Mouse (Mus musculus) gastrocnemius, postnatal 4 days (tissue): ENCODE measurements around the gene Rasal3. TPM values are rescaled to one million over a fixed set of nuclear protein-coding genes. Genes with fewer than 3 reads are reported as not detected.
A peak's percentile ranks its signal among the peaks of the same experiment; 100 is the strongest.

Experiments used
- DNase-seq, 2 experiments: peaks; one replicate each; pipeline ENCODE4 v3.0.0; 2021 to 2022; ENCODE audit warnings: low spot score in 2 of 2, mixed read lengths in 2 of 2
- long read RNA-seq, 2 experiments: library from polyadenylated mRNA; stranded (forward); transcript quantifications; one replicate each; pipeline ENCODE4 v2.0.0; 2021
- total RNA-seq, 2 experiments: library from RNA; stranded (reverse); gene quantifications; 2 replicates each; pipeline ENCODE4 v1.2.3; 2021

Gene Rasal3
- total RNA-seq: 1 to 10 TPM in 1 of 2 experiments, under 1 TPM in 1; 0.47 to 1.5 TPM
- long read RNA-seq, experiment 1, partial matches to known transcripts: 0 of 2 reads
- long read RNA-seq, experiment 1, other reads (novel, unspliced or antisense): 1 of 2 reads
- long read RNA-seq, experiment 2, partial matches to known transcripts: 0 of 1 reads
- long read RNA-seq, experiment 2, other reads (novel, unspliced or antisense): 0 of 1 reads

DNA sequence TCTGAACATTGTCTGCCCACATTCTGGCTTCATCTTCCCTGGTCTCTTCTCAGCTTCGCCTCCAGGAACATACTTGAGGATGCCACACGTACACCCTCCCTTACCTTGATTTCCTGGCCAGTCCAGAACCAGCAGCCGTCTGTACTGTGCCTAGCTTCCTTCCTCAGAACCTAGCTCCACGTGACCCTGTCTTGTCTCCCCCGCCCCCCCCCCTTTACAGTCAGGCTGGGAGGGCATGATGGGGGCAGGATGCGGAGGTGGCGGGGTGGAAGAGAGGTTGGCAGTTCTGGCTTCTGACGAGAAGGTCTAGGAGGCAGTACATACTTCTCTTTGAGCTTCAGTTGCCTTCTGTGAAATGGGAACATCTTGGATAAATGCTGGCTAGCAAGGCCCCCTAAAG lies at the start of gene Rasal3:
Gene Rasal3 (minus strand): TSS at position 167 of the 400 bp plus-strand sequence.
- no peak for DNase-seq

DNA sequence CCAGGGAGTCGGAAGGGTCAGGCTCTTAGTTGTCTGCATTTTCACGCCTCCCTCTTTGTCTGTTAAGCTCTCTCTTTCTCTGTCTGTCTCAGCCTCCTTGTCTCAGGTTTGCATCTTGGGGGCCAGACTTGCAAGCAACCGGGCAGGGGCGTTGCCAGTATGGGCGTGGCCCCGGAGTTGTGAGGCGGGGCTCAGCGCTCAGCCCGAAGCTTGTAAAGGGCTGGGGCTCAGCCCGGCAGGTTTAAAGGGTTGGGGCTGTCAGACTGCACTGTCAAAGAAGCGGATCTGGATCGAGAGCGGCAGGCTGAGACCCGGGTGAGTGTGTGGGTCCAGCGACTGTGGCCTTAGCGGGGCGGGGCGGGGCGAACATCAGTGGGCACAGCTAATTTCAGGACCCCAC lies 49.1 kb upstream of the Rasal3 start, which contains the start of gene Cyp4f39:
Gene Cyp4f39 (plus strand): TSS at position 242 of the 400 bp plus-strand sequence.
- peak in 1 of 2 experiments; percentile 22 for DNase-seq

DNA sequence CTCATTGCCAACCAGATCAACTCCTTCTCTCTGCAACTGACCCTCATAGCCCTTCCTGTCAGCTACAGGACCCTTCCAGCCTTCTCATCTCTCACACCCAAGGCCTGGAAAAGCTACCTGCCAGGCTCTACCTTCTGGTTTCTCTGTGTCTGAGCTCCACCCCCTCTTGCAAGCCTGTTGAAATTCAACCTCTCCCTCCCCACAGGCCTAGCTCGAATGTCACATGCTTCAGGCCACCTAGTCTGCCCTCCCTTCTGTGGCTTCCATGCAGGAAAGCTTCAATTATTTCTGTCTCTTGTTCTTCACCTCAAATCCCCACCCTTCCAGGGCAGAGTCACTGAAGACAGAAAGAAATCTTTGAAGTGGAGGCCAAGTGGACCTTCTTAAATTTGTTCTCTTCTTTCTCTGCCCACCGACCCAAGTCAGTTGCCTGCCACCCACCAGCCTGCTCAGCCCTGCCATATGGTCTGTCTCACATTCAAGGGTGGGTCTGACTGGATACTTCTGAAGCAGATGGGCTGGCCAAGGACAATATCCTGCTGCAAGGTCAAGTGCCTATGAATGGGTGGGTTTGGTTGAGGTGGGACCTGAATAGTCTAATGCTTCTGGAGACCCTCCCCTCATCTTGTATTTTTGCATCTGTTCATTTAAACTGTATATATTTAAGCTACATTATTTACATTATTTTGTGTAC lies 47.6 kb upstream of the Rasal3 start:
- no peak for DNase-seq

DNA sequence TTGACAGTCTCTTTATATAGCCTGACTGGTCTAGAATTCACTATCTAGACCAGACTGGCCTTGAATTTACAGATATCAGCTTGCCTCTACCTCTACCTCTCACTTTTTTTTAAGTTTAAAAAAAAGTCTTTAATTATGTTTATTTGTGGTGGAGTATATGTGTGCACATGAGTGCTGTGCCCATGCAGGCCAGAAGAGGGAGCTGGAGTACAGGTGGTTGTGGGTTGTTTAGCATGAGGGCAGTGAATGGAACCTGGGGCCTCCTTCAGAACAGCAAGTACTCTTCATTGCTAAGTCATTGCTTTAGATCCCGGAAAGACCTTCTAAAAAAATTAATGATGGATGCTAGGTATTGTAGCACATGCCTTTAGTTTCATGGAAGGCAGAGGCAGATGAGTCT lies 45.7 kb upstream of the Rasal3 start:
- DNase-seq: no peak

DNA sequence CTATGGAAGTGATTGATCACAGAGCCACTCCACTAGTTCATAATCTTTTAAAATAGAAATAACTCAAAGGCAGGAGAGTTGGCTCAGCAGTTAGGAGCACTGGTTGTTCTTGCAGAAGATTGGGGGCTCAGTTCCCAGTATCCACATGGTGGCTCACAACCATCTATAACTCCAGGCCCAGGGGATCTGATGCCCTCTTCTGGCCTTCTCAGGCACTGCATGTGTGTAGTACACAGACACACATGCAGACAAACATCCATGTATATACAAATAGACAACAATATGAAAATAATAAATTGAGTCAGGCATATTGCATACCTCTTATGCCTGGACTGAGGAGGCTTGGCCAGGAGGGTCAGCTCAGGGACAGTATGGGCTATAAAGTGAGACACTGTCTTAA lies 43.8 kb upstream of the Rasal3 start:
- no peak for DNase-seq

DNA sequence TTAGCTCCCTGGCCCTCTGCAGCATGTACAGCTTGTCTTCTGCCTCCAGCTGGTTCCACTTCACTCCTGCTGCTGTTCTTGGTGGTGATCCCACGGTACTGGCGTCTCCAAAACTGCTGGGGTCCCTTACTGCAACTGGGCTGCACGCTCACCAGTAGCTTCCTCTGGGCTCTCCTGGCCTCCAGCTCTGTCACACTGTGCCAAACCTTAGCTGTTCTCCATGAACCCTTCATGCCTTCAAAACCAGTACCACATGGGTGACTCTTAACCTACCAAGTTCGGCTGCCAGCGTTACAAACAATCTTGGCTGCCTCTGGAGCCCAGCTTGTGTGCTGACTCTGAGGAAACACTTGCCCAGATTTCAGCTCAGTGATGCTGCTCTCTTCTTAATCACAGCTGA lies 41.6 kb upstream of the Rasal3 start:
- peak in 1 of 2 experiments; percentile 21 for DNase-seq

DNA sequence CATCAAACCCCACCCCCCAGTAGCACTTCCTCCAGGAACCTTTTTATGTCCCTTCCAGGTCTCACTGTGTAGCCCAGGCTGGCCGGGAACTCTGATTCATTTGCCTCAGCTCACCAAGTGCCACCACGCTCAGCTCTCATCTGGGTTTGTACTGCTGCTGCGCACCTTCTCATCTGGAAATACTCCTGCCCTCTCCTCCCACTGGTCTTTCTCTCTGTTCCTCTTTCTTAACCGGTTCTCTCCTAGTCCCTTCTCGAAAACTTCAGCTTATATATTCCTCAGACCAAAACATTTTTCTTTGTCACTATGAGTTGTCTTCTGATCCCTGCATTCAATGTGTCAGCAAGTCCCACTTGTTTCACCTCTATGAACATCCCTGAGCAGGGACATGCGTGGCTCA lies 39.9 kb upstream of the Rasal3 start:
- DNase-seq: no peak

DNA sequence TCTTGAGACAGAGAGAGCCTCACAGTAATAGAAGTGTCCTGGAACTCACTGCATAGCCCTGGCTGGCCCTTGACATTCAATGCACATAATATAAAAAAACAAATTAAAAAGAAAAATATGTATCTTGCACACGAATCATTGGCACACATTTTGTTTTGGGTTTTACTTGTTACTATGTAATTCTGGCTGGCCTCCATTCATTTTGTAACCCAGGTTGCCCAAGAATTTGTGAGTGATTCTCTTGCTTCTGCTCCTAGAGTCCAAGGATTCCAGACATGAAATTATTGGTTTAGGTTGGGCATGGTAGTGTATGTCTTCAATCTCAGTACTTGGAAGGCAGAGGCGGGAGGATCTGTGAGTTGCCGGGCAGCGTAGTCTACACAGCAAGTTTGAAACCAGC lies 33.7 kb upstream of the Rasal3 start:
- DNase-seq: no peak

DNA sequence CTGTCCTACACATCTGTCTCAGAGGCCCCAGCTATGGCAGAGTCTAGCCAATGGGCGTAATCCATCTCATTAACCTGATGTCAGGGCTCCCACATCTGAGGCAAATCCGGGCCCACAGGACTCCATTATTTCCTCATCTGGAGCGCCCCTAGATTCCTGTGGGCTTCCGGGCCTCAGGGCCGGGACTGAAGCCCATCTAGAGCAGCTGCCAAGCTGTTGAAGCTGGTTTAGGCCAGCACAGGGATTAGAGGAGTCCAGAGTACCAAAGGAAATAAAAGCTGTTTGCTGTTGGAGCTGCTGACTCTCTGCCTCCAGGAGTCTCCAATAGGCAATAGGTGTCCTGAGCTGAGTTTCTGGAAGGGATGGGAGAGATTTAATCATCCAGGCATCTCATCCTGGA lies 31.8 kb upstream of the Rasal3 start:
- DNase-seq: no peak

DNA sequence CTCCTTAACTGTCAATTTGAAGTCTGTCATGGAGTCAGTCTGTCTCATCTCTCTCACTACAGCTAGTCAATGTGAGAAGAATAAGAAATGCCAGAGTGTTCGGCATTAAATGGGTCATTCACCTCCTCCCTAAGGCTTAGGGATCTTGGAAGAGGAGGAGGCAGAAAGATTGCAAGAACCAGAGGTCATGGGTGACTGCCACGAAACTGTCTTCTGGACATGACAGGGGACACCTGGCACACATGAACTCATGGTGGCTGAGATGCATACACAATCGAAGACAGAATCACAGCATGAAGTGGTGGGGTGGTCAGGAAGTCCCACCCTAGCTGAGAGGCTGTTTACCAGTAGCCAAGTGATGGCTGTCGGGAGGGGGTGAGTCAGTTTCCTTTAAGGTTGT lies 30.9 kb upstream of the Rasal3 start:
- DNase-seq: no peak

DNA sequence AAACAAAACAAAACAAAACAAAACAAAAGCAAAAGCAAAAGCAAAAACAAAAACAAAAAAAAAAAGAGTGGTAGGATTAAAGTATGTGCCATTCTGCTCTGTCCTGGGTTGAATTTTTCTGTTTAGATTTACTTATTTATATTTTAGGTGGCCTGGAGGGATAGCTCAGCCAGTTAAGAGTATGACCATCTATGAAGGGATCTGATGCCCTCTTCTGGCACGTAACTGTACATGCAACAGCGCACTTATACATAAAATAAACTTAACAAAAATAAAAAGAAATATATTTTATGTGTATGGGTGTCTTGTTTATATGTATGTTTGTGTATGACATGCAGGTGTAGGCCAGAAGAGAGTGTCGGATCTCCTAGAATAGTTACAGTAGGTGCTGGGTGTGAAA lies 28.6 kb upstream of the Rasal3 start:
- no peak for DNase-seq

DNA sequence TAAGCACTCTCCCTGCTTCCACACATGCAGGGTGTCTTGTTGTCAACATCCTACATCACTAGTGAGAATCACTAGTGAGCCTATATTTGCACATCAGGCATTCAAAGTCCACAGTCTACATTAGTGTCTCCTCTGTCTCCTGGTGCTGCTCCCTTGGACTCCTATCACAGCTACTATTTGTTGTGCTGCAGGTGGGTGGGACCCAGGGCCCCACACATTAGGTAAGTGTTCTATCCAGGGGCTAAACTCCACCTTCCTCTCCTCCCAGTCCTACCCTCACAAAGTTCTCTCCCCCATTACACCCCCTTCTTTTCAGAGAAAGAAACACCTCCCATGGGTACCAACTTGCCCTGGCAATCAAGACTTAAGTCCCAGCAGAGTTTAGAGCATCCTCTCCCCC lies 23.2 kb upstream of the Rasal3 start:
- no peak for DNase-seq

DNA sequence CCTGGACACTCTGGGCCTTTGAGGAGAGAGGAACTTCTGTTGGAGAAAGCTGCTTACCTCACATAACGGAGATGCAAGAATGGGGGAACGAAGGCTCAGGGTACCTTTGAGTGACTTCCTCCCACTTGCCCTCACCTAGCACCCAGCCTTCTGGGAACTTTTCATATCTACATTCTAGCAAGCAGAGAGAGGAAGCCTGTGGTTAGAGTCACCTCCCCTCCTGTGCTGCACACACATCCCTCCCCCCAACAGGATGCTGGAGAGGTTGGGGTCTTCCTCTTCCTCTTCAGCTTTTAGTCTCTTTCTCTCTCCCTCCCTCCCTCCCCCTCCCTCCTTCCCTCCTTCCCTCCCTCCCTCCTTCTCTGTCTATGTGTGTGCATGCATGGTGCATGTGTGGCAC lies 20.7 kb upstream of the Rasal3 start, which contains the start of gene Pglyrp2:
Gene Pglyrp2 (minus strand): TSS at position 134 of the 400 bp plus-strand sequence.
- DNase-seq: no peak

DNA sequence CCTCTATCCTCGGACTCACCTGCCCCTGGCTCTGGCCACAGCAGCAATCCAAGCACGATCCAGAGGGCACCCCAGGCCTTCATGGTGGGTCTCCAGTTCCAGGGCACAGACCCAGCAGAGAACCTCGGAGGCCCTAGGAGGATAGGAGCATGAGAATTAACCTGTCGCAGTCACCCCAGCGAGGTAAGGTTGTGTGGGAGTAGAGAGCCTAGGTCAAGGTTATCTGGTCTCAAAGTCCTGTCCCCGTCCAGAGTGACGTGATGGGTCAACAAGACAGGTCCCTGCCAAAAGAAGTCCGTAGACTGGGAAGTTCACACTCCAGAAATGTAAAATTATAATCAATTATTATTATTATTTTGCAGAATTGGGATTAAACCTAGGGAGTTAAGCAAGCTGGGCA lies 17.4 kb upstream of the Rasal3 start:
- no peak for DNase-seq

DNA sequence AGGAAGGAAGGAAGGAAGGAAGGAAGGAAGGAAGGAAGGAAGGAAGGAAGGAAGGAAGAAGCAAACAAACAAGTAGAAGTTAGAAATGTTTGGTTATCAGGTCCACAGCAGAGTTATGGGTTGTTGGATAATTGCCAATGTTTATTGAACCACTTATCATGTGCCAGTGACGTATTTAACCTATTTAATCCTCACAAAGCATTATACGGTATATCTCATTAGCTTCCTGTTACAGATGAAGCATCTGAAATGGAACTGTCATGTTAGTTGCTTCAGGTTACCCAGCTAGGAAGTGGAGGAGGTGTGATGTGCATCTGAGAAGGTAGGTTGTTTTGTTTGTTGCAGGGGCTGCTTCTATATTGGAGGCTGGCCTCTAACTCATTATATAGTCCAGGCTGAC lies 16.6 kb upstream of the Rasal3 start:
- no peak for DNase-seq

DNA sequence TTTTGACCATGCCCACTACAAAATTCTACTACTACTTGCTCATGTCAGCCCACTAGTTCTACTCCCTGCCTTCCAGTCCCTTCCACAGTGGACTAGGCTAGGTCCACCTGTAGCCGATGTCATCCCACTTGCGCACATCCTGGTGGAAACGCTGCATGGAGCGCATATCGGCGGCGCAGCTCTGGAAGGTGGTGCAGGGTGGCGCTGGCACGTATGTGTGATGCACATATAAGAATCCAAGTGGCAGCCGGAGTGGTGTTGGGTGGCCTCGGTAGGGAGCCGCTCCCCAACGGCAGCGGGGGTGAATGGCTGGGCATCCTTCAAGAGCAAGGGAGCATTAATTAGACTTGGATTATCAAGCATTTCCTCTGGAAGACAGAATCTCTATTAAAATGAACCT lies 13.4 kb upstream of the Rasal3 start:
- no peak for DNase-seq

DNA sequence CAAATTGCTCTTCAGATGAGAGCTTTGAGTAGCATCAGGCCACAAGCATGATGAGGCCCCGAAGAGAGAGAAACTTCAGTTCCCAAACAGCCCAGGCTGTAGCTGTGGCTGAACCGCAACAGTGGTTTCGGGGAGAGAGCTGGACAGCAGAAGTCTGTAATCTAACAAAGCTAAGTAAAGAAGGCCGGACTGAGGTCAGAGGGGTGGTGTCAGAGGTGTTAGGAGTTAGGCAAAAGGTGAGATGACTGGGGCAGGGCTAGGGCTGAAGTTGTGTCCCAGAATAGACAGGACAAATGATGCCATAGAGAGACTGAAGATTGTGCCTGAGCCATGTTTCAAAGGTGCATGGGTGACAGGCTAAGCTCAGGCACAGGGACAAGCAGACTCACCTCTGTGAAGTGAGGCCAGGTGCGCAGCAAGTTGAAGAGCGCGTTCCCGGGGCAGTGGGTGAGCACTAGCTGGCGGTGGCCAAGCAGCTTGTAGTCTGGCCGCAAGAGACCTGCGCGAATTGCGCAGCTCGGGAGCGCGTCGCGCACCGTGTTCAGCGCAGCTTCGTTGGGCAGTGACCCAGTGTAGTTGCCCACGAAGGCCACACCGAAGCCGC lies 12.1 kb upstream of the Rasal3 start:
- no peak for DNase-seq

DNA sequence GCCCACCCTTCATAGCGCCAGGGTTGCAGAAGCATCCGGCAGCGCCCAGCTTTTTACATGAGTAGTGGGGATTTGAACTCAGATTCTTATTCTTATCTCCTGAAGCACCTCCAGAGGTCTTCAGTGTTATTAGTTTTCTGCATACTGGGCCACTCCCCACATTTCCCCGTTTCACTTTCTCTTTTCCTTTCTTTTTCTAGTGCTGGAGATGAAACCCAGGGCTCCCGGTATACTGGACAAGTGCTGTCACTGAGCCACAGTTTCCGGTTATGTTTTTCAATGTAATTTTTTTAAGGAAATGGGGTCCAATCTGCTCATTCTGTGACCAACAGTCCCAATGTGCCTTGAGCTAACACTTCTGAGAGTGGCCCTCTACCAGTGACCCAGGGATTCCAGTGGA lies 8.5 kb upstream of the Rasal3 start:
- no peak for DNase-seq

DNA sequence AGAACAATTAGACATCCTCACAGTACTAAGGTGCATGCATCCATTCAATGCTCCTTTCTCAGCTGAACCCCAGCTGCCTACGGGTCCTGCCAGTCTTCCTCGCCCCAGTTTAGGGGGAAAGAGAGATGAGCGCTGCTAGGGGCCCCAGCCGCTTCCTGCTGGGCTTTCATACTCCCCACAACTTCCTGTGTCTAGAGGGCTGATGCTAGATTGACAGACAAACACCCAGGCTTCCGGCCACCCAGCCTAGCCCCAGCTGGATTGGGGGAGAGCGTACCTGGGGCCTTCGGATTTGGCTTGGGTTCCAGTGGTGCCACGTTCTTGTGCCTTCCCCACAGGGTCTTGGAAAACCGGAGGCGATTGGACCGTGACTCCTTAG lies 615 bp downstream of the Rasal3 start:
- DNase-seq: no peak

DNA sequence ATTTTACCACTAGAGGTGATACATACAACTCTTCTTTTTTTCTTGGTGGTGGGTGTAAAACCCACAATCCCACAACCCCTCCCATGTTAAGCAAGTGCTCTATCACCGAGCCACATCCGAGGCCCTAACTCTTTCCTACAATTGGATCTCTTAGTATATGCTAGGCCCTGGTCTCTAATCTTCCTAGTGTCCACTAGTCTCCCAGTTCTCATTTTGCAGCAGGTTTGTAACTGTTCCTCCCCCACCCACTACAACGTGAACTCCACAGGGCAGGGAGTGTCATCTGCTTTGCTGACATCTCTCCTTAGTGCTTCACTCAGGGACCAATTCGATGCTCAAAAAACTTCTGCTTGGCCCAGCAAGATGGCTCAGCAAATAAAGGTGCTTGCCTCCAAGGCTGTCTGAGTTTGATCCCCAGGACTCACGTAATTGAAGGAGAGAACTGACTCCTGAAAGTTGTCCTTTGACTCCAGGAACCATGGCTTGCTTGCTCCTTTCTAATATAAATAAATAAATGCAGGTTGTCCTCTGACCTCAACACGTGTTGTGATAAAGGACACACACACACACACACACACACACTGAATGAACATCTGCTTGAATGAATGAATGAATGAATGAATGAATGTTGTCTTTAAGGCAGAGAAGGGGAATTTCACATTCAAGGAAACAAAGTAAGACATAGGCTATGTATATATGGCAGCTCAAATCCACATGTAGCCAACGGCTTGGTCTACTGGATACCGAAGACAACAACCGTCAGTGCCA lies 1.2 kb downstream of the Rasal3 start:
- DNase-seq: no peak

DNA sequence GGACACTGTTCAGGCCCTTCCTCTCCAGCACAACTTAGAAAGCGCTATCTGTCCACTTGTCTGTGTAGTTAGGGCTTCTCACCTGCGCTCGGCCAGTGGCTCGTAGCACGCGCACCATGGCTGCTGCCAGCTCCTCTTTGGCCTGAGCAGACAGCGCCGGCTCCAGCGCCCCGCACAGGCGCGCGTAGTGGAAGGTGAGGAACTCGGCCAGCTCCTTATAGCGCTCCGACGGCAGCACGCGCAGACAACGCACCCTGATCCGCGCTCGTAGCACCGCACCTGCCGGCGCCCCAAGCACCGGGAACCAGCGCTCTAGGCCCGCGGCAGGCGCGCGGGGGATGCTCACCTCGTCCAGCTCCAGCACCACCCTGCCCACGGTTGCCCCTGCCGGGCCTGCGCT lies 7.1 kb downstream of the Rasal3 start:
- no peak for DNase-seq

DNA sequence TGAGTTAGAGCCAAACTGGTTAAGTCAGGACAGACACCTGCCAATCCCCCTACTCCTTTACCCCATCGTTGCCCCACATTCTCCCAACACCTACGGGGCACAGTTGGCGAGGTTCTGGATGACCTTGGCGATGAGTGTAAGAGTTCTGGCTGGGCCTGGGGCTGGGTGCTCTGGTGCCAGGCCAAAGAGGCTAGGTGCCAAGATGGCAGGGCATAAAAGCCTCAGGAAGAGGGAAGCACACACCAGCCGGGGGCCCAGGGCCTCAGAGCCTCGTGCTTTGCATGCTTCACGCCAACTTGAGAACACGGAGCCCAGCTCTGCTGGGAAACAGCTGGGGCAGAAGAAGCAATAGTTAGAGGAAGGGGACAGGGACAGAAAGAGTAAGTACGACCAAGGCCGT lies 9.4 kb downstream of the Rasal3 start:
- DNase-seq: no peak
